Mouse (Mus musculus) adrenal gland (tissue): Measurements from ENCODE around the gene Prkn.

Source experiments
- intact Hi-C: fragments of 180-260 bp; cut with DNase I; formaldehyde crosslinking; loops from one replicate; pipeline ENCODE4 v1.15.1; 2025

The Prkn gene

DNA sequence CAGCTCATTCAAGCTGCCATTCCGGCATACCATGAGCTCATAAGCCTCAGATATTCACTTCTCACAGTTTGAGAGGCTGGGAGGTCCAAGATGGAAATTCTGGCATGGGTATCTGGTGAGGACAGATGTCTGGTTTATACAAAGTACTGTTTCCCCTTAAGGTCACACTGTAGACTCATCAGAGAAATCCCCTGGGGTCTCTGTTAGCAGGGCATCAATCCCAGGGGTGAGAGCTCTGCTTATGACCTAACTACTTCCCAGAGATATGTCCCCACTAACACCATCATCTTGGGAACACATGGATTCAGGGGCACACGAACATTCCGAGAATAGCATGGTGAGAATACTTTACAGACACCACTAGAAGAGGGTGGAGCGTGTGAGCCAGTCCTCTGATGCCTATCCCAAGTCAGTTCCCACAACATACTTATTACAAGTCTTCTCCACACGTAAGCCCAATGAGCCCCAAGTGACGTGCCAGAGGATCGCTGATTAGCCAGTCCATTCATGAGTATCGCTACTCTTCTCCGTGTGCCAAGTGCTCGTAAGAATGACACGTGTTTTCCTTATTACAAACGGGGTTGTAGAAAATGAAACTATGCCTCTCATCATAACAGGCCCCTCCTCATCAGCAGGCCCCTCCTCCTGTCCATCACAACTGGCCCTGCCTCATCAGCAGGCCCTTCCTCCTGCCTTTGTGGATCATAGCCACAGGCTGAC, 895.1 kb downstream of the Prkn start:
- intact Hi-C loops = no loop called here

GRCm38 (mm10) chr17:11736531-11736930, 896.3 kb downstream of the Prkn start:
- intact Hi-C loops = no loop called here

DNA sequence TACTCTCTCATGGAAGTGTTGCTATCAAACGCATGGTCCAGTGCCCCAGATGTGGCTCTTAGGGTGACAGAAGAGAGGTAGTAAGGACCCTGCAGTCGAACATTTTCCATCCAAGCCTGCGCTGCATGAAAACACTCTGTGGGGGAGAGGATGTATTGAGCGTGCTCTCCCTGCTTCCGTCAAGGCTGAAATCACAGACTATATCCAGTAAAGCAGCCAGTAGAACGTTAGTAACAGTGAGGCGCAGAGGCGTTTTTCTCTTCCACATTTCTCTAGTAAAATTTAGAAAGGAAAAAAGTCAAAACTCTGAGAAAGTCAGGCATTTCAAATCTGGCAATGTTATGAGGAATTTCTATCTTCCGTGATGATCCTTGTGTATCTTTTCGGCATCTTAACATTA, 897.7 kb downstream of the Prkn start:
- intact Hi-C loops = no loop called here

- intact Hi-C loops = no loop called here
Measured at GRCm38 (mm10) chr17:11740716-11741115, 900.5 kb downstream of the Prkn start.

- intact Hi-C loops = no loop called here
Measured at GRCm38 (mm10) chr17:11741161-11741560, 901.0 kb downstream of the Prkn start.

GRCm38 (mm10) chr17:11751251-11751650, 911.1 kb downstream of the Prkn start:
- intact Hi-C loops = no loop called here

- intact Hi-C loops = no loop called here
Measured at GRCm38 (mm10) chr17:11752686-11753085, 912.5 kb downstream of the Prkn start.

DNA sequence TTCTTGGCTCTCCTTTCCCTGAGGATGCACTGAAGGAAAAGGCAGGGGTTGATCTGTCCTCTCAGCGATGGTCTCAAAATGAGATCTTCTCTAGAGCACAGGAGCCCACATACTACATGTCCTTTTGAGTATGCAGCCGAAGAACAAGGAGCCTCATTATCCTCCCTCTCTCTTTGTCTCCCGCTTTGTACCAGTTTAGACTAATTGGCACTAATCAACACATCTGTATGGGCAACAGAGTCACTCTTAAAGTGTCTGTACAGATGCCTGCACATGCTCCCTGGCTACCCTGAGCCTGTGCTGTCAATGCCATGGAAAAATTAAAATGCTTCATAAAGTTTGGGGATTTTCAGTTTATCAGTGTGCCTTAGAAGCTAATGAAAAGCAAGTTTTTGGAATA, 924.9 kb downstream of the Prkn start:
- intact Hi-C loops = no loop called here

DNA sequence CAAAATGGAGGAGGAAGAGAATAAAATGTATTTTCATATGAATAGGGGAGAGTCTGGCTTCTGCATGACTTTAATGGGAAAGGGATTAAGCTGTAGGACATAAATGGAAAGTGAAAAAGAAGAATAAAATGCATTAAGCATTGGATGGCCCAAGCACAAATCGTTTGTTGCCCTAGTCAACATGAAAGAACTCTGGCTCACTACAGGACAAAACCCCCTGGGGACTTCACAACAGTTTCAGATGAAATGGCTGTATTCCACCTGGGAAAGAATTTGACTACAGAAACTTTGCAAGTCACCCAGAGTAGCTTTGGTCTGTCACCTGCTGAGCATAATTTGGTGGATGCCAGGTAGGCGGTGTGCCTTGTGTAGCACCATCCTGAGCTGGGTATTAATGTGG, 925.4 kb downstream of the Prkn start:
- intact Hi-C loops = no loop called here

GRCm38 (mm10) chr17:11767301-11767700, 927.1 kb downstream of the Prkn start:
- intact Hi-C loops = no loop called here

DNA sequence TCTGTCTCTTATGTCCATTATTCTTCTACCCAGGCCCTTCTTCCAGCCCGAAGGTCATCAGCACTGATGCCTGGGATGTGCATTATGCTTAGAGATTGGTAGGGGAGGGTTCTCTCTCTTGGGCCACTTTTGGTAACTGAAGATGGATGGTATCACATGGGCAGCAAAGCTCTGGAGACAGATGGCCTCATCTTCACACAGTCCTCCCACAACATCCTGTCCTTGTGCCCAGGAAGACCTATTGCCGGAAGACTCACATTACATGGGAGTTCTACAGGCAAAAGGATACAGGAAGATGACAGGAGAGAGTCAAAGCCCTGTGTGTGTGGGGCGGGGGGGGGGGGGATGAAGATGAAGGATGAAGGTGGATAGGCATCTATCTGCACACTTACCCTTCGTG, 928.2 kb downstream of the Prkn start:
- intact Hi-C loops = no loop called here

- intact Hi-C loops = no loop called here
Measured at GRCm38 (mm10) chr17:11768971-11769370, 928.8 kb downstream of the Prkn start.

DNA sequence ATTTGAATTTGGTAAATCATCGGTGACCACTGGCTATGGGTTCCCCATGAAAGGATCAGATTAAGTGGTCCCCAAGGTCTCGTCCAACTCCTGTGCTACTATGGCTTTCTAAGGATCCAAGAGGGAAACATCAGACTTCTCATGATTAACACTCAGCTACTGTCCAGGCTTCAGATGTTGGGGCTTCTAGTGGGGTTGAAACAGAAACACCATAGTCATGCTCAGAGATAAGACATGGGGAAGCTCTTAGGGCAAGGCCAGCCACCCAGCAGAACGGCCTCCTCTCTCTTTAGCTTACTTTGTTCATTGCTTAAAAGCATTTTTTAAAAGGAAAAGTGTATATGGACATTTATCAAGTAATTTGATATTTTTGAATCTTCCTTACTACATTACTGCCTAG, 929.3 kb downstream of the Prkn start:
- intact Hi-C loops = no loop called here

DNA sequence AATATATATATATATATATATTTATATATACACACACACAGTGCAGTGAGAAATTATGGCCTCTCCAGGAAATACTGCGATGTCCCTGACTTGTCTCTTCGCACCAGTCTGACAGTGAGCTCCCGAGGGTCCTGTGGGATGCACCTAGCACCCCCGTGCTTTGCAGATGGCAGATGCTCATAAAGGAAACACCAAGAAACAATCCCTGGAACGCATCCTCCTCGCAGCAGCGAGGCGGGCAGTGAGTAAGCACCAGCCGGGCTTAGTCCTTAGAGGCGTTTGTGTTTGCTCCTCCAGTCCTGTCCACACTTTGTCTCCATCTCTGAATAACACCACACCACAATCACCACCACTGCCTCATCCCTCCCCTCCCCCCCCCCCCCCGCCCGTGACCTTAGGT, 939.4 kb downstream of the Prkn start:
- intact Hi-C loops = no loop called here

- intact Hi-C loops = no loop called here
Measured at GRCm38 (mm10) chr17:11780005-11780404, 939.8 kb downstream of the Prkn start.

GRCm38 (mm10) chr17:11780805-11781481, 940.8 kb downstream of the Prkn start:
- intact Hi-C loops = no loop called here

DNA sequence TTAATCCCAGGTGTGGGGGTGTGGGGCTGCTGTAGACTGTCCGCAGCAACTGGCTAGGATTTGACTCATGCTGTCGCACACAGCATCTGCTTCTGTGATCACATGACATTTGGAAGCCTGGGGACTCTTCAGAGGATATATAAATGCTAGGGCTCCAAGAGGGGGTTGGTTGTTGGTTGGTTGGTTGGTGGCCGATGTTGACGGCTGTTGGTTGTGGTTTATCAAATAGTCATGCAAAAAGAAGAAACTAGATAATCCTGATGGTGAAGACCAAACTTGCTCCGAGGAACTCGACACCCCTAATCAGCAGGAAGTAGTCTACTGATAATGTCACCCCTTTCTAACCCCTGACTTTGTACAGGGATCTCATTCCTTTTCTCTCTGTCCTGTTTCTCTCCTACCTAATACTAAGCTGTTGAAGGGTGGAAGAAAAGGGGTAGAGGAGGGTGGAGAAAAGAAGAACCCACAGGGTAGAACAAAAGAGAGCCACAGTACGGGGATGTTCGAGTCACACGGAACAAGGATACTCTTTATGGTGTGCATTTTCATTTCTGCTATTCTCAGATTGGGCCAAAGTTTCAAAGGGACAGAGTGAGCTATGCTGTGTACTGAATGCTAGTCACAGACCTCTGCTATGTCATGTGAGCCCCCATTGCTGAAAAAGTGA, 948.2 kb downstream of the Prkn start:
- intact Hi-C loops = no loop called here

GRCm38 (mm10) chr17:11795979-11796378, 955.8 kb downstream of the Prkn start:
- intact Hi-C loops = no loop called here

GRCm38 (mm10) chr17:11801226-11801625, 961.0 kb downstream of the Prkn start:
- intact Hi-C loops = no loop called here

- intact Hi-C loops = no loop called here
Measured at GRCm38 (mm10) chr17:11807280-11807679, 967.1 kb downstream of the Prkn start.

- intact Hi-C loops = no loop called here
Measured at GRCm38 (mm10) chr17:11817886-11818285, 977.7 kb downstream of the Prkn start.

DNA sequence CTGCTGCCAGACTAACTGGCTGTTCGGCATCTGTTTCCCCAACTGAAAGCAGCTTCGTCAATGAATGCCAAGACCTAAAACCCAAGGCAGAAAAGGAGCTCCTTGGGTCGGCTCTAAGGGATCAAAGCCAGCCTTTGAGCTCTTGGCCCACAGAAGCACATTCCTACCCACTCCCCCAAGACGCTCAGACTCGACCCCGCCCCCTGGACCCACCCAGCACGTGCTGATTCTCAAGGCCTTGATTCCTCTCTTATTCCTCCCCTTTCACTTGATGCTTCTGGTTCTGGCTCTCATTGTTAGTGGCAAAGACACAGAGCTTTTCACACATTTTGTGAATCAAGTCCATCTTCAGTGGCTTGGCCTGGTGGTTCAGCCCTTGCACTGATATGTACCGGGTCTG, 979.3 kb downstream of the Prkn start:
- intact Hi-C loops = no loop called here
